12 mouse cellular contexts compared by ENCODE assay signal in genomic region chr11:76060906-76061305, GRCm38 (mm10).
"Had no signal": no experiment of that assay in that cellular context is flagged by ENCODE, and none has a peak within 500 bp of the region (broad histone marks: within the 10 kb centered on the region; RNA-seq: fewer than 3 reads in every experiment).

No protein-coding gene starts in this region.

- H3K4me3 ChIP-seq: left cerebral cortex, adult 2 months; limb, embryonic 15.5 days; liver, embryonic 12.5 days; midbrain, embryonic 13.5 days; neural tube, embryonic 15.5 days had no signal

- H3K4me1 ChIP-seq: liver, embryonic 12.5 days; midbrain, embryonic 13.5 days; neural tube, embryonic 15.5 days had no signal

- H3K4me2 ChIP-seq: limb, embryonic 15.5 days; liver, embryonic 12.5 days; midbrain, embryonic 13.5 days; neural tube, embryonic 15.5 days had no signal

- H3K9ac ChIP-seq: limb, embryonic 15.5 days; liver, embryonic 12.5 days; midbrain, embryonic 13.5 days; neural tube, embryonic 15.5 days had no signal

- H3K27me3 ChIP-seq: limb, embryonic 15.5 days; liver, embryonic 12.5 days; midbrain, embryonic 13.5 days; neural tube, embryonic 15.5 days had no signal

- H3K27ac ChIP-seq: left cerebral cortex, adult 2 months; limb, embryonic 15.5 days; liver, embryonic 12.5 days; midbrain, embryonic 13.5 days; neural tube, embryonic 15.5 days had no signal

- DNase-seq: kidney, postnatal 10 days; right cerebral cortex, postnatal 4 days; spleen, adult 18-20 months; thymus, adult 18-20 months; thymus, postnatal 14 days had no signal

- H3K9me3 ChIP-seq: limb, embryonic 15.5 days; liver, embryonic 12.5 days; midbrain, embryonic 13.5 days; neural tube, embryonic 15.5 days had no signal

- ATAC-seq: inflammation-experienced regulatory T-cells, adult 6 months; intestine, postnatal 0 days; liver, embryonic 12.5 days; midbrain, embryonic 13.5 days had no signal
